Mouse (Mus musculus) adipocyte (in vitro differentiated cells): ENCODE data around the gene Sdhc.
"Not testable (repeated sequence)": the region's sequence is repeated elsewhere in the genome, so short reads cannot be mapped to it uniquely, and the experiment has no call there.

Source experiments
- DNase-seq: peaks from one replicate; pipeline ENCODE4 v3.0.0-alpha.2; 2016; ENCODE audit warnings: low spot score

The Sdhc gene

DNA sequence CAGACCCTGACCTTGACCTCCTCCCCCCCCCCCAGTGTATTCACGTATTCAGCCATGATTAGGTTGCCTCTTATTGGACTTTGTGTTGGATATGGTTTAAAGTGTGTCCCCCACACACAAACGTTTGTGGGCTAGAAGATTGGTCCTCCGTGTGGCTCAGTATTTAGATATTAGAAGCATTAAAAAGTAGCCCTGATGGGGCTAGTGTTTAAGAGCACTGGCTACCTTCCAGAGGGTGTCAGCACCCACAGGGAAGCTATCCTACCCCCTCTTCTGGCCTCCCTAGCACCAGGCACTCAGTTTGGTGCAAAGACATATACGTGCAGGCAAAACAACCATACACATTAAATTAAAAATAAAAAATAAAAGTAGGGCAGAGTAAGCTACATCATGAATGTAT is 37.4 kb downstream of the Sdhc start:
- DNase-seq = no peak

- peak; percentile 76 for DNase-seq
Observed at GRCm38 (mm10) chr1:171111781-171112575, 38.4 kb downstream of the Sdhc start.

GRCm38 (mm10) chr1:171111020-171111780 is 39.2 kb downstream of the Sdhc start:
- peak; percentile 95 for DNase-seq

DNA sequence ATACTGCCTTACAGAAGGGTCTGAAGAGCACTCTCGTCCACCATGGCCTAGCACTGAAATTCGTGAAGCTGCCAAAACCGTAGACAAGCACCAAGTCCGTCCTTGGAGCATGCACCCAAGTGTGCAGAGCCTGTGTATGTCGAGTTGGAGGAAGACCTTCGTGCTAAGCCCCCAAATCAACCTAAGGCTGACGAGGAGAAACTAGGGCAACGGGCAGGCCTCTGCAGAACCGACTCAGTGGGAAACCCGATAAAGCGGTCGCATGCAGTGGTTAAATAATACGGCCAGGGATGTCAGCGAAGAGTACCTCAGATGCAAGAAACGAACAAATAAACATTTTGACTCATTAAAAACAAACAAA is 39.8 kb downstream of the Sdhc start:
- no peak for DNase-seq

DNA sequence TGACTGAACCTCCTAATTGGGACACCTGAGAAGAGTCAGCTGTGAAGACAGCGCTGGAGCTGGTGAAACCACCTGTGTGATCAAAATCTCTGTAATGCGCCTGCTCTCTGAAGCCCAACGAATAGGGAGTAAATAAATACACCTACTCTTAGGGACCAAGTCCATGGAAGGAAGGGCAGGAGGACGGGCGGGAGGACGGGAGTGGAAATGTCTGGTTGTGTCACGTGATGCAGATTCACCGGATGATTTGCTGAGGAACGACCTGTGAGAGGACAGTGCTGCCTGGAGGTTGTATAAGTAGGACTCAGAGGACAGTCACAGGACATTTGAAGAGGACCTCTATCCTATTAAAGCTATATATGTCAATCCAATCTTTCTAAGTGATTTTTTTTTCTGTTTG is 40.8 kb downstream of the Sdhc start:
- DNase-seq = no peak

- DNase-seq = peak; percentile 58
Observed at GRCm38 (mm10) chr1:171105226-171105625, 45.2 kb downstream of the Sdhc start.

GRCm38 (mm10) chr1:171103179-171103840 is 47.1 kb downstream of the Sdhc start:
- DNase-seq = no peak

DNA sequence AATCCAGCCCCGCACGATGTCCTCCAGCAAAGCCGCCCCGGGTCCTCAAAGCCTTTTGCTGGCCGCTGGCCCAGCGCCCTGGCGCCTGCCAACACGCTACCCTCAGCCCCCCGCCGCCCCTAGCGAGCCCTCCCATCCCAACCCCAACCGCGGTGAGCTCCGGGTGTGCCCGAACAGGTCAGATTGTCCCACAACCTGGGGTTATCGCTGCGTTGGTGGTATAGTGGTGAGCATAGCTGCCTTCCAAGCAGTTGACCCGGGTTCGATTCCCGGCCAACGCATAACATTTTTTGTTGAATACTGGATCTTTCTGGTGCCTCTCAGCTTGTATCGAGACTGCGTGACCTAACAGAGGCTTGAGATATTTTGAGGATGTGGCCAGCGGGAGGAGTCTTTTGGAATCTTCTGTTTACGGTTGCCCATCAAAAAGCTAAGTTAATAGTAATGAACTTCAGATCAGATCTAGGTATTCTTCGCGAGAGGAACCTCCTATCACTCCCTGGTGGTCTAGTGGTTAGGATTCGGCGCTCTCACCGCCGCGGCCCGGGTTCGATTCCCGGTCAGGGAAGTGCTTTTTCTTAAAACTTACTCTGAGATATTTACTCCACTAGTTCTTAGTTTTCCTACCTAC is 47.7 kb downstream of the Sdhc start:
- DNase-seq = peak; percentile 93

DNA sequence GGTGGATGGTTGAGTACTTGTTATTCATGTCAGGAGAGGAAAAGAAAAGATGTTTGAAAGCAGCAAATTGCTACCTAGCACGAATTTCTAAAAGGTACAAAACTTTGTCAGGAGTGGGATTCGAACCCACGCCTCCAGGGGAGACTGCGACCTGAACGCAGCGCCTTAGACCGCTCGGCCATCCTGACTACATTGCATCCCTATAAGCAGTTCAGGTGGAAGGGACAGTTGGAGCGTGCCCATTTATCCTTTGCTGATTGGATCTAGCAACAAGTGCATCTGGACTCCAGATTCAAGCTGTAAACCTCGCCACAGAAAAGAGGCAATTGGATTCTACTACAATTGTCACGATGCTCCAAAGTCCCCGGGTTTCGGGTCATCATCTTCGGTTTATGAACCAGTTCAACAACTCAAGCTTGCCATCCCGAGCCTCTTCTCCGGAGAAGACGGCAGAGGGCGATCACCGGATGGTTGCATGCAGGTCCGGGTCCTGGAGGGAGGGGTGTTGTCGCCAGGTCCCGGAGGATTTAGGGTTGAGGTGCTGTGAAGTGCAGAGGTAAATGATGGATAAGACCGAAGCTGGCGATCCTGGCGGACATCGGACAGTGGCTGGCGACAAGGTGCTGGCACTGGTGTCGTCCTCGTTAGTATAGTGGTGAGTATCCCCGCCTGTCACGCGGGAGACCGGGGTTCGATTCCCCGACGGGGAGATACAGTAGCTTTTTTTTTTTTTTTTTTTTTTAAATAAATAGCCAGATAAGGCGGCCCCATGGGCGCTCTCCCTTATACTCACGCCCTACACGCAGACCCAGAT is 48.5 kb downstream of the Sdhc start:
- peak; percentile 86 for DNase-seq

GRCm38 (mm10) chr1:171101033-171101432 is 49.4 kb downstream of the Sdhc start:
- DNase-seq = no peak

- no peak for DNase-seq
Observed at GRCm38 (mm10) chr1:171097612-171098011, 52.8 kb downstream of the Sdhc start.

DNA sequence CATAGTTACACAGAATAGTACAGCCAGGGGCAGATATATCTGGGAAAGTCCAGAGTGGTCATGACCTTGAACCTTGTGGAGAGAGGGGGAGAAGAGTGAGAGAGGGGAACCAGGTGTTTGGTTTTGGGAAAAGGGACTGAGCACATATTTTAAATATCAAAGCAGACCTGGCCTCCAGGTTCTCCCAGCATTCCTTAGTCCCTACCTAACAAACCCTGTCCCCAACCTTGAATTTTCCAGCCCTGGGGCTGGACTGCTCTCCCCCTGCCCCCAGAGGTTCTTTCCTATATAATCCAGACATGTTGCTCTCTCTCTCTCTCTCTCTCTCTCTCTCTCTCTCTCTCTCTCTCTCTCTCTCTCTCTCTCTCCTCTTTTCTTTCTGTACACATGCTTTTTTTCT is 53.3 kb downstream of the Sdhc start:
- DNase-seq = no peak

DNA sequence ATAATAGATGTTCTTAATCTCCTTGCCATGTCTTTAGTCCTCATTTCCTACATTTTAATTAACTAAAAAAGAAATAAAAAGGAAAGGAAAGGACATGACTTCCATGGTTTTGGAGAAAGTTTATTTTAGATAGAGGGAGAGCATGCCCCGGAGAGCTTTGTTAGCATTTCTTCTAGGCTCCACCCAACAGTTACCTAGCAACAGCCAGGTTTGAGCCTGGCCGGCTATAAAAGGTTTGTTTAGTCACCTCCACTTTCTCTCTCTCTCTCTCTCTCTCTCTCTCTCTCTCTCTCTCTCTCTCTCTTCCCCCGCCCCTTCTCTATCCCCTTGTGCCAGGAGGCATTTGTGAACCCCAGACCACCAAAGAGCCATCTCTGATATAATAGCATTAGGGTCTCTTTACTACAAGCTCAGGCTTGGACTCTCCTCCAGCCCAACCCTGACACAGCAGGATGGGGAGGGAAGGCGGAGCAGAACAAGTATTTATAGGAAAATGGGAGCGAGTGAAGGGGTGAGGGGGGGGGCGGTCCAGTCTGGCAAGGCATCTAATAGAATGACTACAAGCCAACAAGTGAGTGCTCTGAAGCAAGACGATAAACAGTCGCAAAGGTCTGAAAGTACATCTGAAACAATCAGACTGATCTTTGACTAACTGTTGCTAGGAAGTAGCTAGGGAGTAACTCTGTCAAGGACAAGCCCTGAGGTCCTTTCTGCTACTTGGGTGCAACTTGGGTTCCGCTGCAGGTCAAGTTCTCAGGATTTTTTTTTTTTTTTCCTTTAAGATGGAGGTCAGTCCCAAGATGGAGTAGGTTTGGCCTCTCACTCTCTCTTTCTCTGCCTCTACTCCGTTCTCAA is 54.1 kb downstream of the Sdhc start:
- no peak for DNase-seq

DNA sequence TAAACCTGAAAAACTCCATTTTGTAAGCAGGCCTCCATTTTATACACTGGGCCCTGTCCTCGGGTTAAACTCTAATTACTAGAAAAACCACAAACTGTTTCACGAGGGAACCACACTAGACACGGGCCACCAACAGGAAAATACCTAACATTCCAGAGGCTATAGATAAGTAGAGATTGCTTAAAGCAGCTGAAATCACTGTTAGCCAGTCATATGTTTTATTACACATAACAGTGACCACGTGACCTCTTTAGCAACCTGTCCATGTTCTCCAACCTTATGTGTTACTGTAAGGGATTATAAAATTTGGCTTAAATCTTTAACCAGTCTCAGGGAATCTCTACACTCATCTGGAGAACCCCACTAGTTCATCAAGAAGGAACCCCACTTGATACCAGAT is 56.0 kb downstream of the Sdhc start:
- no peak for DNase-seq

GRCm38 (mm10) chr1:171090761-171091160 is 59.6 kb downstream of the Sdhc start:
- no peak for DNase-seq

DNA sequence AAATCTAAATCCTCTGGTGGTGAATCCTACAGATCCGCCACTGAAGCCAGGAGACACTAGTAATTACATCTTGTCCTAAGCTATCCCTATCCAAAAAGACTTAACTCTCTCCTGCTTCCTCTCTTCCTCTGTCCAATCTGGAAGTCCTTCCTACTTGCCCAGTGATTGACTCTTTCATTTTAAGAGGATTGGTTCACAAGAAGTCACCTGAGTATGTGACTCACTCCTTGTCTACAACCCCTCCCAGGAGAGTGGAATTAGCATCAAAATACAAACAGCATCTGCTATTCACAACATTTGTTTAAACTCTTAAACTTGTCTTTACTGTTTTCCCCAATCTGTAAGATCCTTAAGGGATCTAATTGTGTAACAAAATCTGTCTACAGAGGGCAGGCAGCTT is 60.5 kb downstream of the Sdhc start:
- no peak for DNase-seq

DNA sequence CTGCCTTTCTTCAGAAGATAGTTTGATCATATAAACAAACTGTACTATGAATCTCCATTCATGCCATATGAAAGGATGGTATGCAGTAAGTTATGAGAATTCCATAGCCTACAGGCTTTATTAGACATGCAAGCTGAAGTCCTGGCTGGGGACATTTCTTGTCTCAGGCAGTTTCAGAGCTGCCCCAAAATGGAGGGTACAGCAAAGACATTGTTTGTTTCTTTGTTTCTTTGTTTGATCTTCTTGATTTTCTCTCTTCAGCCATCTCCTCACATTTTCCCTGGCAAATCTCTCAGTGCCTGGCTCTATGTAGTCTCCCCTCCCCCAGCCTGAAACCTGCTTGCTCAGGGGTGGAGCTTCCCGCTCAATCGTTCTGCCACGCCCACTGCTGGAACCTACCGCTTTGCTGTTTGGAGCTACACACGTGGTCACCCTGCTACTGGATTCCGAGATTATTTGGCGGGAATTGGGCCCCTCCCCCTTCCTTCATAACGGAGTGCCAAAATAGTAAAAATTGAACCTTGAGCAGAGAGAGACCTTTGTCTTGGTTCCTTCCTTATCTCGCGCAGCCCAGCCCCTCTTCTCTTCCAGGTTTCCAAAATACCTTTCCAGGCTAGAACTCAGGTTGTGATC is 62.0 kb downstream of the Sdhc start:
- DNase-seq = not testable (repeated sequence)

- no peak for DNase-seq
Observed at GRCm38 (mm10) chr1:171085718-171086117, 64.7 kb downstream of the Sdhc start.

DNA sequence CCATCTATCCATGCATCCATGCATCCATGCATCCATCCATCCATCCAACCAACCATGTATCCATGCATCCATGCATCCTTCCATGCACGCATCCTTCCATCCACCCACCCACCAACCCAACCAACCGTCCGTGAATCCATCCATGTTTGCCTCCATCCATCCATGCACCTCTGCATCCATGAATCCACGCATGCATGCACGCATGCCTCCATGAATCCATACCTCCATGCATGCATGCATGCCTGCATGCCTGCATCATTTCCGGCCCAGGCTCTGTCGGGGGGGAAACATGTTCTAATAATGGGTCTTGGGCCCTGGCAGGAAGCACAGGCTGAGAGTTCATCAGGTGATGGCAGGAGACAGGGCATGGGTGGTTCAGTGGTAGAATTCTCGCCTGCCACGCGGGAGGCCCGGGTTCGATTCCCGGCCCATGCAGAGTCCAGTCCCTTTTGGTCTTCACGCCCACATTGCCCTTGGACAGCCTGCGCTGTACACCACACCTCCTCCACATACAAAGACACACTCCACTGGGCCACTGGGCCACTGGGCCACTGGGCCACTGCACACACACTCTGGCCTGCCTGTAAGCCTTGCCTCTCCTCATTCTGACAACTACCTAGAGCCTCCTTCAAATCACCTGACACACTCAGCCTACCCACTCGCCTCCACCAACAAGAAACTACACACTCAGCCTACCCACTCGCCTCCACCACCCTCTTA is 68.7 kb downstream of the Sdhc start:
- DNase-seq = not testable (repeated sequence)
